Mouse (Mus musculus) lung, adult 18-20 months (tissue): ENCODE measurements at regions not wholly inside any gene's neighbourhood (a gene's known extent, or its start where the extent isn't known, plus 50 kb on each side); places are given as distances from the start of the nearest gene placed in this dataset.
"Not testable (repeated sequence)": the region's sequence is repeated elsewhere in the genome, so short reads cannot be mapped to it uniquely, and the experiment has no call there.

ENCODE experiments used
- DNase-seq, 2 experiments: peaks; one replicate each; pipeline ENCODE4 v3.0.0; 2022; ENCODE audit warnings: mixed read lengths in 2 of 2

DNA sequence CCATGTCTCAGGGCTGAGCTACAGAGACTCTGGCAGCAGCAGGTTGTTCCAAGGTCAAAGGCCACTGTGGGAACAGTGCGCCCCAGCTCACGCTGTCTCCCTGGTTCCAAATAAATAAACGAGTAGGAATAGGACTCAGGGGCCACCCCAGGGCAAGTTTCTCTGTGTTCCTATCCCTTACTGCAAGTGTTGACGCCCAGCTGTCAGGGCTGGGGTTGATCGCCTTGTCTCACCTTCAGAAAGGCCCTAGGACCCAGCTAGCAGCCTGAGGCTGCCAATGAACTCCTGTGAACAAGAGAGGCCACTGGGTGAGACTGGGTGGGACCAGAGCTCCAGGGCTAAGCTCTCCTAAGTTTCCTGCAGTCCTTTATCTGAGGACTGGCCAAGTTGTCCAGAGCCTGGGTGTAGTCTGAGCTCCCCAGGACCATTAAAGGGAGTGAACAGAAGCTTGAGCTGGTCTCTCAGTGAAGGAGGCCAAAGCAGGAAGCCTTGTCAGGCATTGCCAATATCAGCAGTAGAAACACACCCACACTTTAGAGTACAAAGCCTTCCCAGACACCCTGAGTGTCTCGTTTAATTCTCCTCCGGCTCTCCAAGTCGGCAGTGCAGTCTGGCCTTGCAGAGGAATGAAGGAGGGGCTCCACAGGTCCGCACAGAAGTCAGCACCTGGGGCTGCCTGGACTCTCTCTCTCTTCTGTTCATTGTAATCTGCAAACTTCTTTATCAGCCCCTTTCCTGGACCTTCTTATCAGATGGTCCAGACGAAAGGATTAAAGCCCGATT, 308.6 kb downstream of the Diras2 start:
- peak in 1 of 2 experiments; percentile 11 for DNase-seq

DNA sequence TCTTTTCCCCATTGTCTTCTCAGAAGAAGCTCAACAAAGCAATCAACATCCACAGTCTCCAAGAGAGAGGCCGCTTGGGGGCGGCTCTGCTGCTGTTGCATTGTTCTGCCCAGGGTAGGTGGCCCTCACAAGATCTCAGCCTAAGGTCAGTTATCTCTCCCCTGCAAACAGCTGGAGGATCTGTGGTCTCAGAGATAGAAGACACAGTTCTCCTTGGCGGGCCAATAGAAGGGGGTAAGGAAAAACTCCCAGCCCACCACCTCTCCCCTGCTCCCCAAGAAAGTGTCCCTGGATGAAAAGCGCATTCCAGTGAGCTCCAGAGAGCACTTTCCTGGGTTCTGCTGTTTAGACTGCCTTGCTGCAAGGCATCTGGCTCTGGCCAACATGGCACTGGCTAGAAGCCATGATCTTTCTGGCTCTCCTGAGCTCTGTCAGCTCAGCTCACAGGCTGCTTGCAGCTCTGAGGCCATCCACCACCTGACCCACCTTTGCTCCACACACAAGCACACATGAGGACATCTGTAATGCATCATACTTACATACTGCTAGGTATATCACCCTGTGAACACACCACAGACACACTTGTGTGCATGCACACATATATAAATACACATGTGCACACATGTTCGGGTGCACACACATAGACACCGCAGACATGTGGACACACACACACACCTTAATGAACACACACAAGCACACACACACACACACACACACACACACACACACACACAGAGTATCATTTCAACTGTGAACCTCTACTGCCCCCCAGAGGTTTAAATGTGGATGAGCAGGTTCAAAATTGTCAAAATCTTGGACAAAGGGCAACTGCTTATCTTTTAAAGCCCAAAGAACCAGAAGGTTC, 307.7 kb downstream of the Diras2 start:
- DNase-seq, result peak in 1 of 2 experiments; percentile 11

DNA sequence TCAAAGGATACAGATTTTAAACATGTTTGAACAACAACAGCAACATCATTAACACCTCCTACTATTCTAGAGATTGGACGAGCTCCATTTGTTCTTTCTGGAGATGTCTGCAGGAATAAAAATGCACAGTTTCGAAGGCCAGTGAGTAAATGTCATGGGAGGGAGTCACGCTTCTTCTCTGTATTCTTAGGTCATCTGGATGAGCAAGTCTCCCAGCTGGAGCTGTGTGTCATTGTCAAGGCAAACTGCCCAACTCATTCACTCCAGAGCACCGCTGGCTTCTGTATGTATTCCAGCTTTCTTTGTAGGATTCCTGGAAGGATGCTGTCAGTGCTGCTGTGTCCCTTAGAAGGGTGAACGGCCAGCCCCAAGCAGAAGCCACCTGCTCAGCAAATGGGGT, 297.1 kb downstream of the Diras2 start:
- DNase-seq, result no peak

DNA sequence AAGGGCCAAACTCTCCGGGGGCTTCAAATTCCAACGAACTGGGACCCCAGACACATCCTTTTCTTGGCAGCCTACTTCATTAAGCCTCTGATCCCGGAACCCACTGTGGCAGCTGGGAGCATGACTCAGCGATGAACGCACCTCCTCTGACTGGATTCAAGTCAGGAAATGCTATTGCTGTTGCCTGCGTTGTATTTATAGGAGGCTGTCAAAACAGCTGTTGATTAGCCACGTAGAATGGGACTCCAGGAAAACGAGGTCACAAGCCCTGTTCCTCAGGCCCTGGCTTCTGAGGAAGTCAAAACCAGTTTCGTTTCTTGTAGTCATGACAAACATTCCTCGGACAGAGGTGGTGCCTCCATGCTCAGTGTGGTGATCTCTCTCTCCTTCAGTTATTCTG, 295.0 kb downstream of the Diras2 start:
- DNase-seq, result peak in 1 of 2 experiments; percentile 12

GRCm38 (mm10) chr13:52239563-52239962, 291.5 kb downstream of the Diras2 start:
- DNase-seq, result no peak

GRCm38 (mm10) chr13:52241761-52242160, 289.3 kb downstream of the Diras2 start:
- DNase-seq, result no peak

DNA sequence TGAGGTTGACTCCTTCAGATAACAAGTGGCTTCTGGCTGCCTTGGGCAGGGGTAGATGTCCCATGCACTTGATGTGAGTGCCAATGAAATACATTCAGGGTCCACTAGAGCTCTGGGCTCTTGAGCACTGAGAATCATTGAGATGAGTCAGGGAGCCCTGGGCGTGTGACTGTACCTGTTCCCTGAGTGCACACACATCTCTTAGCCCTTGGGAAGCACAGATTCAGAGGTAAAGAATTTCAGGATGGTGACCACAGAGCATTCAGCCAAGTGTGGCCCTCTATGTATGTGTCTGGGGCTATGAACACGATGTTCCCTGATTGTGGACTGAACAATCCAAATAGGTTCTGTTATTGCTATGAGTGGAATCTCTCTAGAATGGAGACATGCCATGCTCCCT, 281.6 kb downstream of the Diras2 start:
- DNase-seq, result no peak

DNA sequence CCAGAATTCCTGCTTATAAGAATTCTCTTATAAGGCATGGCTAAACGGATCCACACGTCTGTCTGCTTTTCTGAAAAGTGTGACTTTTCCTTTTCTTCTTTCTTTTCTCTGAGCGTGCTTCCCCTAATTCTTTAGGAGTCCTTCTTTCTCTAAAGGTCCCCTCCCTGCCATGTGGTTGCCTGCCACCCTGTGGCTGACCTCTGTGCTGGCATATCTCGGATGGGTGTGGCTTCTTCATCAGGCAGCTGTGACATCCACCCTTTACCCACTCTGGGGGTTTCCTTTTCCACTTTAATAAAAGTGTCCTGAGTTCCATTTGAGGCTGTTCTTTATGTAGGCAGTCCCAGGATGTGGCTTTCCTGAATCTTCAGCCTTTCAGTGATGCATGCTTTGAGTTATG, 280.7 kb downstream of the Diras2 start:
- DNase-seq, result no peak

GRCm38 (mm10) chr13:52252303-52252702, 278.8 kb downstream of the Diras2 start:
- no peak for DNase-seq

DNA sequence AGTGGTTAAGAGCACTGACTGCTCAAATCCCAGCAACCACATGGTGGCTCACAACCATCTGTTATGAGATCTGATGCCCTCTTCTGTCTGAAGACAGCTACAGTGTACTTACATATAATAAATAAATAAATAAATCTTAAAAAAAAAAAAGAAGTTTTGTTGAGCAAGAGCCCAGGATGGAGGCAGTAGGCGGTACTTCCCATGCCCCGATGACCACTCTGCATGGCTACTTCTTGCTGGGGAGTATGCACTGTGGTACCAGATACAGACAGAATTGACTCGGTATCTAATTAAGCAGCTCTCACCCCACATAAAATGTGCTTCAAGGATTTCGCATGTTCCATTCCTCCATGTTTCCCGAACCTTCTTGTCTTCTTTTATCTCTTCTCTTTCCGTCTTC, 278.4 kb downstream of the Diras2 start:
- not testable (repeated sequence) for DNase-seq

DNA sequence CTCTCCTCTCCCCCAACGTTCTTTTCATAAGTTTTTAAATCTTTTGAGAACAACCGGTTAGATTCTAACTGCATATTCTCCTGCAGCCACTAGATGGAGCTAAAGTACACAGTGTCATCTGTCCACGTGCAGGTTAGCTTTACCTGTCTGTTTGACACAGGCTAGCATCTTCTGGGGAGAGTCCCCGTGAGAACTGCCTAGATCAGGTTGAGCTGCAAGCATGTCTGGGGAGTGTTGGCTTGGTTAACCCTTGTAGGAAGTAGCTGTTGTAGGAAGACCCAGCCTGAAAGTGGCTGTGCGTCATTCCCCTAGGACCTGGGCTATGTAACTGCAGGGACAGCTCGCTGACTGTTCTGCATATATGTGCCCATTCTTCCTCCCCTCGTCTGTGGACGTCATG, 277.9 kb downstream of the Diras2 start:
- DNase-seq, result no peak

DNA sequence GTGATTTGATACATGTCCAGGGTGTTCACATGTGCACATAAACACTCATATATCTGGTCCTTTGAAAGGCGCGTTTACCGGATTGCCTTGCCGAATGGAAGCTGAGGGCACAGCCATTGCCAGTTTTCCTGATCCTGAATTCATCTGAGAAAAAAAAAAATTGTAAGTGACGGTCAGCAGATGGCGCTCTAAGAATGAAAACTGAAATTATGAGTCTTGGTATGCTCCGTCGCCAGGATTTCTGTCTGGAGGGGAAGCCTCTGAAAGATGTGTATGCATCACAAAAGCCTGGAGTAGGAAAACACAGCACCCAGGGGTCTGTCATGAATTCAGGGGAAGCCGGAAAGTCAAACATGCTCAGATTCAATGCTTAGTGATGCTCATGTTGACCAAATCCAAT, 276.9 kb downstream of the Diras2 start:
- DNase-seq, result no peak

- no peak for DNase-seq
Observed at GRCm38 (mm10) chr13:52255697-52256096, 275.4 kb downstream of the Diras2 start.

DNA sequence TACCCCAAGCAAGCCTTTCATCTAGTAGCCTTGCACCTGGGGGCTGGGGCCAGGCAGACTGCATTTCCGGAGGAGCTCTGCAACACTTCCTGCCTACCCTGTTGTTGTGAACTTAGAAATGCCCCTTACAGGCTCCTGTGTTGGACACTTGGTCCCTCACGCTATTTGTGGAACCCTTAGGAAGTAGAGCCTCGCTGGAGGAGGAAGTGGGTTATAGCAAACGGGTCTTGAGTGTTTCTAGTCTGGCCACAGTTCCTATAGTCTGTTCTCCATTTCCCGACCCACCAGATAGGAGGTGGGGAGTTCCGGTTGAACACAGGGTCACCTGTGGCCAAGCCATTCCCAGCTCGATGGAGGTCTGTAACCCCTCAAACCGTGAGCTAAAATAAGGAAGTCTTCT, 272.7 kb downstream of the Diras2 start:
- no peak for DNase-seq

- no peak for DNase-seq
Observed at GRCm38 (mm10) chr13:52262949-52263550, 268.0 kb downstream of the Diras2 start.

- no peak for DNase-seq
Observed at GRCm38 (mm10) chr13:52268279-52268678, 262.8 kb downstream of the Diras2 start.

DNA sequence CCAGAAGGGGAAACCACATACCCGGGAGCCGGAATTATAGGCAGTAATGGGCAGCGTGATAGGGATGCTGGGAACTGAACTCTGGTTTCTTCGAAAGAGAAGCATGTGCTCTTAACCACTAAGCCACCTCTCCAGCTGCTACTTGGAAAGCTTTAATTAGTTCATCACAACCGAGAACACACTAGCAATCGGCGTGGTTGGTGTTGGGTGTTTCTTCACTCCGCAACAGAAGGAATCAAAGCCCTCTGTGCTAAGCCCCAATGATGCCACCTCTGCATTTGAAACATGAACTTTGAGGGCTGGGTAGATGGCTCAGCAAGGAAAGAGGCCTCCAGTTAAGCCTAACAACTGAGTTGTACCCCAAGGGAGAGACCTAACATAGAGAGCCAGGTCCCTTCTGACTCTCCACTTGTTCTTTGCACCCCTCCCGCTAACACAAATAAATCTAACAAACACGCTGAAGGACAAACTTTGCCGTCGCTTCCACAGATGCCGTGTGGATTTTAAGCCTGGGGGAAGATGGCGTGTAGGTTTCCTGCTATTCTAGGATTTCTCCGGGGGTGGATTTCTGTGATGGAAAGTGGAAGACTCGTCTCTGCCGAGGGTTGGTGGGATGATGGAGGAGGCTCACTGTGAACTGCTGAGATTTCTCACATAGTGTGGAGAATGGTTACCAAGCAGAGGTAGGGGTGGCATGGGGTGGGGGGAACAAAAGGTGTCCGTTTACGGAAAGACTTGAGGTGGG, 257.4 kb downstream of the Diras2 start:
- no peak for DNase-seq

DNA sequence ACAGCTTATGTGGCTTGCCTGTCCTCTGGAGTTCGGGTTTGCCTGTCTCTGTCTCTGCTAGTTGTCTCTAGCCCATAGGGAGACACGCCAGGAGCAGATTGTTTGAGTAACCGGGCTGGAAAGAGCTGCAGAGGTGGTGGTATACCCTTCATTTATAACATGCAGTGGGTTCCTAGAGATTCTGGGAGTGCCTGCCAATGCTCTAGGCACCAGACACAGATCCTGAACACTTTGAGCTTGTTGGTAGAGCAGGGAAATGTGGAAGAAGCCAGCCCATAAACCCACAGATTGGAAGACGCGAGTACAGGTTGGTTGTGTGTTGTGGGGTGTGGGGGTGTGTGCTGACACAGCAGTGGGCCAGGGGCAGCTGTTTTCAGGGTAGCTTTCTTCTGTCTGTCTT, 255.9 kb downstream of the Diras2 start:
- no peak for DNase-seq

DNA sequence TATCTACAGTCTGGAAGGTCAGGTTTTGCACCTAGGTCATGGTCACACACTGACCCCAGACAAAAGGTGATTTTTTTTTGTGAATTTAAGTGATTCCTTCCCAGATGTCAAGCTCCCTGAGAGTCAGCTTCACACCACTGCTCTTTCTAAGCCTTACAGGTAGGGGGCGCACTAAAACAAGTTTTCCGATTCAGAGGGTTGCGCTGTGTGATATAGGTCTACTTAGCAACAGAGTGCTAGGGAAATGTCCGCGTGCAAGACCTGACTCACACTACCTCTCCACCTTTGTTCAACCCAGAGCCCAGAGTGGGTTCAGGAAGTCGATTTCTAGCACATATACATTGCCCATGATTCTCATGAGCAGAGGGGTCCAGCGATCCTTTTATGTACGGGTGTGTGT, 255.4 kb downstream of the Diras2 start:
- DNase-seq, result peak in 1 of 2 experiments; percentile 21

GRCm38 (mm10) chr13:52277195-52277594, 253.9 kb downstream of the Diras2 start:
- no peak for DNase-seq

DNA sequence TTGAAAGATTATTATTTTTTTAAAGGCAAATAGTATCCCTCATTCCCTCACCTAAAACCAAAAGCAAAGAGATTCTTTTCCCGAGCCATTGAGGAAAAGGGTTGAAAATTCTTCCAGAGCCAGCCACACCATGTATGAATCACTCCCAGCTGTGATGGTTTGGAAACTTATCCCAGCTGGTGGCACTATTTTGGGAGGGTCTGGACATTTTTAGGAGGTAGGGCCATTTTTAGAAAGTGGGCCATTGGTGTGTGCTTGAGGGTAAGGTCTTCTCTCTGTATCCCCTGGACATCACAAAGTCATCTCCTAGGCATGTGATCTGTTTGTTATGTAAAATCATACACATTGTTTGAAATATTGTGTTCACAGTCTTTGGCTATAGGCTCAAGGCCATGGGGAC, 252.2 kb downstream of the Diras2 start:
- DNase-seq, result no peak

DNA sequence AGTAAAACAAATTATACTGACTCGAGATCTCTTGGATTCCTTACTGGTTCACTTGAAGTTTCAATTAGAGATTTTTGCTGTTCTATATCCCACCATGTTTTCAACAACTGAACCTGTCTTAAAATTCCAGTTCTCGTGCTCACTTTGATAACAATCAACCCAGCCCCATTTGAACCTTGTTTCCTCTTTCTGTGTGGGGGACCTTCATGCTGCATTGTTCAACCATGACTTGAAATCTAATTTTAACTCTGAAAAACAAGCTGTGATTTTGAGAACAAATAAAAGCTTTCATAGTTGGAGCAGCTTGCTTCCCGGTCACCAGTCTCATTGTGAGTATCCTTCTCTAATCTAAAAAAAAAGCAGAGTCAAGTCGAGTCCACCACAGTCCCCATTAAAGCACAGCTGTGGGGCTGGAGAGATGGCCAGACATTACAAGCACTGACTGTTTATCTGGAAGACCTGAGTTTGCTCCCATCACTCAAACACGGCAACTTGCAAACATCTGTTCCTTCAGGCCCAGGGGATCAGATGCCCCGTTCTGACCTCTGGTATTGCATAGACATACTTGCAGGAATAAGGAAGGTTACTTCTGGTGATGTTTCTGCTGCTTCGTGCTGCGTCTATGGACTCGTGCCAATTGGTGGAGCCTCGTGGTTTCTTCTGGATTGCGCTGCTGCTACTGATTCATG, 251.7 kb downstream of the Diras2 start:
- DNase-seq, result no peak
